Mouse (Mus musculus) B cell, adult 2 months (primary cell): ENCODE measurements at regions not wholly inside any gene's neighbourhood (a gene's known extent, or its start where the extent isn't known, plus 50 kb on each side); places are given as distances from the start of the nearest gene placed in this dataset.

Experiments
- DNase-seq, 2 experiments: peaks; one replicate each; pipeline ENCODE4 v3.0.0; 2022

DNA sequence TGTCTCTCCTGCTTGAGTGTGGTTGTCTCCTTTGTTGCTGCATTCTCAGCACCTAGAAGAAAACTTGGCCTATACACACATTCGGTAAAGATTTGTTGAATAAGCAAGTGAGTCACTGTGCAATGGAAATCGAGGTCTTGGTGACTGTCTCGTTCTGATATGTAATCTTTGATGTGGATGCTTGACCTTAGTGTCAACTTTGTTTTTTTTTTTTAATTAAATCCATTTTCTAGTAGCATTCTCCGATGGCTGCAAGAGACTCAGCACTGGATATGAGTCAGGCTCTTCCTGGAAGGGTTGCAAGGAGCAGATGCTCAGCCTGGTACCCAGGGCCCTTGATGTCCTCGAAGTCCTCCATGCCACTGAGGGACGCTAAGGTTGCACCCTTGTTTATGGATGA lies 50.9 kb upstream of the Ampd3 start:
- DNase-seq = no peak
